Mouse (Mus musculus): ENCODE measurements around the gene Neurl4.

- TF ChIP-seq GATA1 (IDR thresholded peaks at IDR 0.05; ENCODE audit: low read length) (no peak), TAL1 (IDR thresholded peaks at IDR 0.05; ENCODE audit: low read length) (no peak)
Measured at GRCm38 (mm10) chr11:69931769-69932168, 30.9 kb downstream of the Neurl4 start.
